Mouse (Mus musculus): ENCODE measurements at regions not wholly inside any gene's neighbourhood (a gene's known extent, or its start where the extent isn't known, plus 50 kb on each side); places are given as distances from the start of the nearest gene placed in this dataset.

DNA sequence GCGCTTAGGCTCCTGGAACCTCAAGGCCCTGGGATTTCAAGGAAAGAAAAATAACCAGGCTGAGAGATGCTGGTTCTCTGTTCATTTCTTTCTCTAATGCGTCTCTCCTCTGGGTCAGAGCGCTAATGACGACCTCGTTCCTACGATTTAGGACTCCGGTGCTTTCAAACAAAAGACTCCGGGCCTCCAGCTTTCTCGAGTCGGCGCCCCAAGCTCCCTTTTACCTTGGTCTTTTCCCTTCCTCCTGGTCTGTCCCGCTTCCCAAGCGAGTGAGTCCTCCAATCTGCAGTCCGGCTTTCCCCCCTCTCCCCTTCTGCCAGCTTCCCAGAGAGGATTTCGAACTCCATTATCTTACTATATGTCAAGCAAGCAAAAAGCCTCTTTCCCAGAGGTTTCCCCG lies 316.5 kb downstream of the Parp8 start:
- TF ChIP-seq CTCF (IDR thresholded peaks at IDR 0.05; ENCODE audit: insufficient read depth, low read length) = no peak
- TF ChIP-seq POLR2A (IDR thresholded peaks at IDR 0.05; ENCODE audit: borderline replicate concordance, extremely low read depth, low read depth, low read length) = no peak
